Mouse (Mus musculus): ENCODE results near the gene Parp14. TPM values are rescaled to one million over a fixed set of nuclear protein-coding genes. Genes with fewer than 3 reads are reported as not detected.
"Not testable (repeated sequence)": the region's sequence is repeated elsewhere in the genome, so short reads cannot be mapped to it uniquely, and the experiment has no call there.

Parp14 gene
- under 1 TPM; 0.54 to 0.89 TPM for total RNA-seq (2021)

GRCm38 (mm10) chr16:35871048-35871851, at the start of gene Parp14:
TSS of gene Parp14 (minus strand) at chr16:35871544.
- intact Hi-C loops (cut with DNase I) = loop anchor here (5.0 kb wide), 1 partner anchor 66 kb away; the partner anchor contains the start of genes Dtx3l and Parp9
- DNase-seq (ENCODE audit: extremely low spot score in 1 of 2, low spot score in 2 of 2) = peak in 1 of 2 experiments; percentile 28

GRCm38 (mm10) chr16:35918721-35919543, 47.6 kb upstream of the Parp14 start:
- no peak for DNase-seq (ENCODE audit: extremely low spot score in 1 of 2, low spot score in 2 of 2)
- intact Hi-C loops (cut with DNase I) = no loop called here

DNA sequence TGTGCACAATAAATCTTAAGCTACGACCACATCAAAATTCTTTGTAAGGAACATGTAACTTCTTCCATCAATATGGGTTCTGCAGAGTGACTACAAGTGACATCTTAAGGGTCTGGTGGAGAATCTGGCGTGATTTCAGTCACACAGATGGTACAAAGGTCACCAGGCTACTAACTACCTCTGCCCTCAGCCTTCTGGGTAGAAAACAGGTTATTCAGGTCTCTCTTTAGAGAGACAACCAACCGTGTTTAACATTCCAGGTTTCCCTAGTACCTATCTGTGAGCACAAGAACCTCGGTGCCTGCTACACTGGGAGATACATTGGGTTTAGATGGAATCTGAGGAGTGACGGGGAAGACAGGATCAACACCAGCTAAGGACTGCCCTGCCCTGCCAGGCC, 43.0 kb upstream of the Parp14 start:
- DNase-seq (ENCODE audit: extremely low spot score in 1 of 2, low spot score in 2 of 2) = no peak
- intact Hi-C loops (cut with DNase I) = no loop called here

DNA sequence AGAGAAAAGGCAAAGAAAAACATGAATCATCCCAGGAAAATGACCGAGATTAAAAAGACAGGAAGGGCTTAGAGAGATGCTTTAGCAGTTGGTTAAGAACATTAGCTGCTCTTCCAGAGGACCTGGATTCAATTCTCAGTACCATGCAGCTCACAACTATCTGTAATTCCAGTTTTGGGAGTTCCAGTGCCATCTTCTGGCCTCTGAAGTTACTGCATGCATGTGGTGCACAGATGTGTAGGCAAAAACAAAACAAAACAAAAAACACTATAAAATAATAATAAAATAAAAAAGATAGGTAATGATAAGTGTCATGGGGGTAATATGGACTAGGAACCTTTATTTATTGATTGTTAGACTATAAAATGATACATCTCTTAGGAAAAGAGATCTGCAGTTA, 42.2 kb upstream of the Parp14 start:
- DNase-seq (ENCODE audit: extremely low spot score in 1 of 2, low spot score in 2 of 2) = no peak
- intact Hi-C loops (cut with DNase I) = no loop called here

DNA sequence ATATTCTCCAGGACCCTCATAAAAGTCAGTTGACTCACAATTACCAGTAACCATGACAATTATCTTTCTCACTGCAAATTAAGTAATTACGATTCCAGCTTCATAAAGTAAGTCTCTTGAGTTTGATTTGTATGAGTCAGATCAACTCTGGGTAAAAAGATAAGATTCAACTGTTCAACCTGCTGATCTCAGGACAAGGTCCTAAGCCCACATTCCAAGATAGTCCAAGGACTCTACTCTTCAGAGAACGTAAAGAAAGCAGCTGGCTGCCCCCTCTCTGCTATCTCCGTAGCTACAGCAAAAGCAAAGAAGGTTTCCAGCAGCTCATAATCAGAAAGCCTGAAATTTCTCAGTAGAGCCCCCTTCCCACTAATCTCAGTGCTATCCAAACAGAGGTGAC, 40.1 kb upstream of the Parp14 start:
- DNase-seq (ENCODE audit: extremely low spot score in 1 of 2, low spot score in 2 of 2) = no peak
- intact Hi-C loops (cut with DNase I) = no loop called here

DNA sequence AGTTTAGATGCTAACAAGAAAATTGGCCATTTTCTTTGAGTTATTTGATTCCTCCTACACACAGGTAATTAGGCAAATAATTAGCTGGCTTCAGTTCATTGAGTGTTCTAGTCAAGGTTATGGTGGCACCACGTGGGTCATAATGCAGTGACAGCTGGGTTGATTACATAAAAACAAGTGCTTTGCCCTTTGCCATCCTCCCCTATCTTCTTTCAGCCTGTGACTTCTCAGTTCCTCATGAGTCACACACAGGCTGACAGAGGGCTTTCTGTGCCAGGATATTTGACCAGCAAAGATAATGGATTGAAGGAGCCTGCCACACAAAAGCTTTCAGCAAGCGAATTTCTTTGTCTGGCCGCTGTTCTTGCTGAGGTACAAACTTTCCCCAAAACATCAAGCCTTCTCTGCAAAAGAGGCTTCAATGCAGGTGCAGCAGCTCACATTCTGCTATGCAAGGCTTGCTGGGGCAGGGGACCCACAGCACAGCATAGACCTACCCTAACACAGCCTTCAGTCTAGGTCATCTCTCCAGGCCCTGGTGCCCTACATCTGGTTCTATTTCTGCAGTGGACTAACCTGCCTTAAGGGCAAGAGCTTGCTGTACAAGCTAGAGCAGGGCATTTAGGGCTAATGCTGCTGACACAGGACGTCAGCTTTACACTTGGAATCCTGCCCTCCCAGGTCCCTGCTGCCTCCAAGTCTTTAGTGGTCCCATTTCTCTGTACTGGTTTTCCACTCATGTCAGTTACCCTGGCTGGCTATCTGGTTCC, 36.3 kb upstream of the Parp14 start:
- no peak for DNase-seq (ENCODE audit: extremely low spot score in 1 of 2, low spot score in 2 of 2)
- intact Hi-C loops (cut with DNase I) = no loop called here

- intact Hi-C loops (cut with DNase I) = no loop called here
- DNase-seq (ENCODE audit: extremely low spot score in 1 of 2, low spot score in 2 of 2) = no peak
These were observed 35.5 kb upstream of the Parp14 start for GRCm38 (mm10) chr16:35906887-35907286.

DNA sequence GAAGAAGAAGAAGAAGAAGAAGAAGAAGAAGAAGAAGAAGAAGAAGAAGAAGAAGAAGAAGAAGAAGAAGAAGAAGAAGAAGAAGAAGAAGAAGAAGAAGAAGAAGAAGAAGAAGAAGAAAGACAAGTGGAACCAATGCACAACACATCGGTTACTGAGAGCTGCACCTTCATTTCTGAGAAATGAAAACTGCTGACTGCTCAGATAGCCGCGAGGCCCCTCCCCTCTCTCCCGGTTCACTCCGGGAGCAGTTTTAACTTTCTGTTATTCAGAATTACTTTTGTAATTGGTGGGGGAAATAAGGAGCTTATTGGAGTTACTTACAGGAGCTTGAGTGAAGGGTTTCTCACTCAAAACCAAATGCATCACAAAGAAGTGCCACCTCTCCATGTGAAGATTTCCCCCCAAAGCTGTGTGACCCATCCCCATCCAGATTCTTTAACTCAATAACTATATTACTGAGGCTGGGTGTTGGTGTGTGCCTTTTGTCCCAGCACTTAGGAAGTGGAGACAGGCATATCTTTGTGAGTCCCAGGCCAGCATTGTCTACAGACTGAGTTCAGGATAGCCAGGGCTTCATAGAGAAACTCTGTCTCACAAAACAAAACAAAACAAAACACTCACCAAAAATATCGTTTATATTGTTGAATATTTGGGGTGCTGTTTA, 34.6 kb upstream of the Parp14 start:
- no peak for DNase-seq (ENCODE audit: extremely low spot score in 1 of 2, low spot score in 2 of 2)

GRCm38 (mm10) chr16:35905355-35905754, 34.0 kb upstream of the Parp14 start:
- DNase-seq (ENCODE audit: extremely low spot score in 1 of 2, low spot score in 2 of 2) = no peak
- intact Hi-C loops (cut with DNase I) = no loop called here

More for the DNA sequence above, 34.6 kb upstream of the Parp14 start:
- intact Hi-C loops (cut with DNase I) = no loop called here

DNA sequence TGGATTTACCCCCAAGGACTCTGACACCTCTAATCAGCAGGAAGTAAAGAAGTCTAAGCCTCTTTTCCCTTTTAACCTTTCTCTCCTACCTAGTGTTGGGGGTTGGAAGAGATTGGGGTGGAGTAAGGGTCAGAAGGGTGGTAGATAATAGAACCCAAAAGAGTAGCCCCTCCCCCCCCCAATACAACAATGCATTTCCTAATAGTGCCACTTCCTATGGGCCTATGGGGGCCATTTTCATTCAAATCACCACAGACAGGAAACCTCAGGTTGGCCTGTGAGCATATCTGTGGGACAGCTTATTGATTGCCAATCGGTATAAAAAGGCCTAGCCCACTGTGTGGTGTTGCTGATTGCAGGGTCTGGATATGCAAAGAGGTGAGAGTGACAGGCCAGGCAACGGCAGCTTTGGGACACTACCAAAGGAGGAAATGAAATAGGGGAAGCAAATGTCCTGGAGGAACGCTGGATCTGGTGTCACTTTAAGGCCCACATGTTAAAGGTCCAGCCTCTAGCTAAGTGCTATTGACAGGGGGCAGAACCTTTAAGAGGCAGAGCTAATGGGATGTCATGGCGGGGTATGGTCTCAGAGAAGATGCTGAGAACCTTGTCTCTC, 32.9 kb upstream of the Parp14 start:
- DNase-seq (ENCODE audit: extremely low spot score in 1 of 2, low spot score in 2 of 2) = no peak
- intact Hi-C loops (cut with DNase I) = no loop called here

DNA sequence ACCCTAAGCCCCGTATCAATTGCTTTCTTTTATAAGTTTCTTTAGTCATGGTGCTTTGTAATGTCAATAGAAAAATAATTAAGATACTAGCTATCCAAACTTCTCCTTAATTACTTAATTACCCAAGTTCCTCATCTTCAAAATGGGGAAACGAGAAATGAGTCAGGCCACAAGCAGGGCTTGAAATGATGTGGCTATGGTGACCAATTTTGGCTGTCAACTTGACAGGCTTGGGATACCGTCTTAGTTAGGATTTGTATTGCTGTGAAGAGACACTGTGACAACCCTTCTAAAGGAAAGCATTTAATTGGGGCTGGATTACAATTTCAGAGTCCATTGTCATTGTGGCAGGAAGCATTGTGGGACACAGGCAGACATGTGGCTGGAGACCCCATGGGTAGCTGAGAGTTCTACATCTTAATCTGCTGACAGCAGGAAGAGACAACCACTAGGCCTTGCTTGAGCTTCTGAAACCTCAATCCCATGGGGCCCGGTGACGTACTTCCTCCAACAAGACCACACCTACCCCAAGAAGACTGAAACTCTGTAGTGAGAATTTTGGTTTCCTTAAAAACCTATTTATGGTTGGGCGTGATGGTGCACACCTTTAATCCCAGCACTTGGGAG, 31.8 kb upstream of the Parp14 start:
- intact Hi-C loops (cut with DNase I) = no loop called here

GRCm38 (mm10) chr16:35900541-35900940, 29.2 kb upstream of the Parp14 start:
- no peak for DNase-seq (ENCODE audit: extremely low spot score in 1 of 2, low spot score in 2 of 2)
- intact Hi-C loops (cut with DNase I) = no loop called here

More for the DNA sequence above, 31.8 kb upstream of the Parp14 start:
- no peak for DNase-seq (ENCODE audit: extremely low spot score in 1 of 2, low spot score in 2 of 2)

DNA sequence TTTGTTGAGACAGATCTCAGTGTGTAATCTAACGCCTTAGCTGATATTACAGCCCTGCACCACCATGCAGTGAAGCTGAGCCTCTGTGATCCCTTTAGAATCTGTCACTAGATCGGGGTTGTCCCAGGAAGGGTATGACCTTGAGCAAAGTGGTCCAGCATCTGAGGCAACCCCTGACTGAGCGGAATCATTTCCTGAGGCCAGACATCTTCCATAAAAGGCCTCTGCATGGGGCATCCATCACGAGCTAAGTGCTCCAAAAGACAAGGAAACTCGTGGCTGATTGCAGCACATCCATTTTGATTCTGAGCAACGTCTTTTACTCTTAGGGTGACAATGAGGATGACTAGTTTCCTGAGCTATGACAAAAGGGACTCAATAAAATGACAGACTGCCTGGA, 23.7 kb upstream of the Parp14 start:
- DNase-seq (ENCODE audit: extremely low spot score in 1 of 2, low spot score in 2 of 2) = no peak
- intact Hi-C loops (cut with DNase I) = no loop called here

GRCm38 (mm10) chr16:35891603-35892002, 20.3 kb upstream of the Parp14 start:
- intact Hi-C loops (cut with DNase I); DNase-seq (ENCODE audit: extremely low spot score in 1 of 2, low spot score in 2 of 2): not testable (repeated sequence)

- no peak for DNase-seq (ENCODE audit: extremely low spot score in 1 of 2, low spot score in 2 of 2)
- intact Hi-C loops (cut with DNase I) = no loop called here
These were observed 19.3 kb upstream of the Parp14 start for GRCm38 (mm10) chr16:35890645-35891044.

DNA sequence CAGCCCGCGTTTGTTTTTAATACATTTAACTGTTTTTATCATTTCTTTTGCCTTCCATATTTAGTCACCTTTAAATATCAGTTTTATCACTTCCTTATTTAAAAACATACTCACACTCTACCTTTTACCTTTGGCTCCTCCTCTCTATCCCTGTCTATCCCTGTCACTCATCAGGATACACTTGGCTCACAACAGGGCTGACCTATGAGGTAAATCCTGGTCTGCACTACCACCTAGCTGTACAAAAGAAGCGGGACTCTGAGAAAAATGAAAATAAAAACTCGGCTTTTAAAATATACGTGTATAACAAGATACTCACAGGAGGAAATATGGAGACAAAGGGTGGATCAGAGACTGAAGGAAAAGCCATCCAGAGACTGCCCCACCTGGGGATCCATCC, 17.6 kb upstream of the Parp14 start:
- intact Hi-C loops (cut with DNase I) = no loop called here
- no peak for DNase-seq (ENCODE audit: extremely low spot score in 1 of 2, low spot score in 2 of 2)

GRCm38 (mm10) chr16:35888174-35888573, 16.8 kb upstream of the Parp14 start:
- DNase-seq (ENCODE audit: extremely low spot score in 1 of 2, low spot score in 2 of 2) = no peak
- intact Hi-C loops (cut with DNase I) = no loop called here

DNA sequence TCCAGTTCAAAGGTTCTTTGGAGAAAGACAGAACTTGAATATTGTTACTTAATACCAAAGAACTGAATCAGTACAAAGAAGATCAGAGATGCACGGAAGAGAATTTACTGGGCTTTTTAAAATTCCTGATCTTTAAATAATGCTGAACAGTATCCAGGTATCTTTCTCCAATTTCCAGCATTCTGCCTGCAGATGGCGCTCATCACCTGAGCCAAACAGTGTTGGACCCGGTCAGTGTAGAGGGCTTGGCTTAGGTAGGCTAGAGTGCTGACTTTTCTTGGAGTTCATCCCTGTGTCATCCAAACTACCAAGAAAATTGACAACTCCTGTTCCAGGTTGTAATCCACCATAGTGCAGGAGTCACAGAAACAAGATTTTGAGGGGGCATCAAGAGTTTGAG, 3.1 kb upstream of the Parp14 start:
- peak; percentile 8 to 45 for DNase-seq (ENCODE audit: extremely low spot score in 1 of 2, low spot score in 2 of 2)
- intact Hi-C loops (cut with DNase I) = loop anchor here (5.0 kb wide), 1 partner anchor 63 kb away; the partner anchor contains the start of genes Dtx3l and Parp9
